Mouse (Mus musculus) E14TG2a.4 (cell line): ENCODE measurements around the gene Zcchc17.

Source experiments
- CTCF ChIP-seq: conservative IDR thresholded peaks from 2 replicates; pipeline ENCODE4 v1.5.1; 2014; ENCODE audit warnings: low read length
- NANOG ChIP-seq: IDR thresholded peaks from 2 replicates; pipeline ENCODE4 v1.6.1; 2014; ENCODE audit warnings: borderline replicate concordance, low read length, mixed read lengths
- POU5F1 ChIP-seq: IDR thresholded peaks from 2 replicates; pipeline ENCODE4 v1.6.1; 2014; ENCODE audit warnings: low read length, borderline replicate concordance

DNA sequence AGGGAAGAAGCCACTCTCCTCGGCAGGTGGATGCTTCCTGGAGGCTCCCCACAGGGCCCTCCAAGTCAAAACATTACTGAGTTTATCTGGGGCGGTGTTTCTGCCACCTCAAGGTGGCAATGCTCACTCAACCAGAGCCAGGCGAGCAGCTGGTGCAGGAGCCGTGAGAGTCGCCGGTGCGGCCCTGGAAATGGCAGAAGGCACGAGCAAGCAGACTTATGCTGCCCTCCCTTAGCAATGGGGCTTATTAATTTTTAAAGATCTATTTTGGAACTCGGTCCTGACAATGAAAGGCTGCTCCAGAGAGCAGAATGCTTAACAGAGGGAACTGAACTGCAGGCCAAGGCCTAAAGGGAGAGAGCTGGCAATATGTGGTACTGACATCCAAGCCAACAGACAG, 32.4 kb downstream of the Zcchc17 start:
- TF ChIP-seq CTCF = no peak
- TF ChIP-seq NANOG = no peak
- no peak for TF ChIP-seq POU5F1
